Mouse (Mus musculus) G1E (cell line): Measurements from ENCODE around the gene Hoxd3. TPM values are rescaled to one million over a fixed set of nuclear protein-coding genes. Genes with fewer than 3 reads are reported as not detected.

Experiments
- ATAC-seq: 2 replicates; pipeline ENCODE4 v1.8.0; 2016; ENCODE audit warnings: mild to moderate bottlenecking; ENCODE audit not compliant: insufficient number of reproducible peaks, poor library complexity, low FRiP score, severe bottlenecking; ENCODE audit errors: extremely low read depth
- DNase-seq: peaks from one replicate; pipeline ENCODE4 v3.0.0; 2012; ENCODE audit warnings: low spot score
- H3K27me3 ChIP-seq: 2 replicates; pipeline ENCODE4 v1.6.1; 2012; ENCODE audit warnings: mild to moderate bottlenecking, low read length, inconsistent platforms; ENCODE audit not compliant: insufficient read depth
- H3K36me3 ChIP-seq: replicated peaks from 2 replicates; pipeline ENCODE3; 2012; ENCODE audit warnings: mild to moderate bottlenecking, inconsistent platforms
- H3K4me1 ChIP-seq: 2 replicates; pipeline ENCODE4 v1.6.1; 2012; ENCODE audit warnings: low read depth, low read length, inconsistent platforms, mixed read lengths; ENCODE audit not compliant: insufficient read depth
- H3K4me3 ChIP-seq: 2 replicates; pipeline ENCODE4 v1.5.1; 2012; ENCODE audit warnings: low read depth, mild to moderate bottlenecking, inconsistent platforms, low read length, moderate library complexity, mixed read lengths
- H3K9me3 ChIP-seq: replicated peaks from 2 replicates; pipeline ENCODE4 v1.6.1; 2012; ENCODE audit warnings: inconsistent platforms
- CTCF ChIP-seq: IDR thresholded peaks from 2 replicates; pipeline ENCODE4 v1.5.1; 2012; ENCODE audit warnings: low read depth, low read length, inconsistent platforms, mixed read lengths
- GATA1 ChIP-seq: IDR thresholded peaks from 2 replicates; pipeline ENCODE4 v1.6.1; 2012; ENCODE audit warnings: borderline replicate concordance, low read length, inconsistent platforms, mixed read lengths
- GATA2 ChIP-seq: IDR thresholded peaks from 2 replicates; pipeline ENCODE4 v1.6.1; 2012; ENCODE audit warnings: low read depth, low read length, inconsistent platforms, borderline replicate concordance
- POLR2AphosphoS5 ChIP-seq: IDR thresholded peaks from 2 replicates; pipeline ENCODE4 v1.6.1; 2012; ENCODE audit warnings: low read depth, low read length, inconsistent platforms; ENCODE audit not compliant: insufficient replicate concordance
- TAL1 ChIP-seq: conservative IDR thresholded peaks from 2 replicates; pipeline ENCODE4 v1.6.1; 2012; ENCODE audit warnings: low read depth, low read length, inconsistent platforms, mixed read lengths
- polyA plus RNA-seq: library from polyadenylated mRNA; stranded (reverse); fragments of >175 nt; gene quantifications from 2 replicates; pipeline ENCODE4 v1.2.3, GENCODE M21; 2012
- total RNA-seq, 2 experiments: library from RNA; stranded (forward) in 1 of 2; stranded (reverse) in 1 of 2; fragments of 200-1000 nt in 1 of 2; fragments of >200 nt in 1 of 2; fragmentation: Nextera tagmentation in 1 of 2; gene quantifications; 2 replicates each; pipeline ENCODE4 v1.2.3; 2014 to 2017

The Hoxd3 gene
- total and polyA plus RNA-seq, 3 experiments, result 0.17 to 0.75 (median 0.22) TPM

- H3K4me3 ChIP-seq, result no peak overlapping the region
- no peaks in the 10 kb centered on the region for H3K36me3 ChIP-seq
- H3K27me3 ChIP-seq, result peaks cover 54% of the 10 kb centered on the region
- H3K4me1 ChIP-seq, result no peaks in the 10 kb centered on the region
- peaks cover 4% of the 10 kb centered on the region for H3K9me3 ChIP-seq
- ATAC-seq (no peak), DNase-seq (no peak)
- TF ChIP-seq GATA1, result no peak
- TF ChIP-seq CTCF, result no peak
- TF ChIP-seq GATA2, result no peak
Measured at GRCm38 (mm10) chr2:74687698-74688555, 23.8 kb upstream of the Hoxd3 start.

GRCm38 (mm10) chr2:74688795-74689573 is 22.7 kb upstream of the Hoxd3 start:
- ATAC-seq, result no peak
- Histone ChIP-seq H3K27me3 (peaks cover 57% of the 10 kb centered on the region), H3K36me3 (no peaks in the 10 kb centered on the region), H3K4me3 (no peak overlapping the region), H3K4me1 (no peaks in the 10 kb centered on the region), H3K9me3 (no peaks in the 10 kb centered on the region)
- TF ChIP-seq TAL1 (no peak), POLR2AphosphoS5 (no peak), GATA2 (no peak), GATA1 (no peak), CTCF (no peak)
- no peak for DNase-seq

- no peak for TF ChIP-seq GATA2
- TF ChIP-seq CTCF, result no peak
- no peak for TF ChIP-seq TAL1
- TF ChIP-seq GATA1, result no peak
- Histone ChIP-seq H3K27me3 (peaks cover 54% of the 10 kb centered on the region), H3K9me3 (no peaks in the 10 kb centered on the region), H3K36me3 (no peaks in the 10 kb centered on the region), H3K4me1 (no peaks in the 10 kb centered on the region), H3K4me3 (no peak overlapping the region)
- DNase-seq (no peak), ATAC-seq (no peak)
Measured at GRCm38 (mm10) chr2:74689574-74690337, 22.0 kb upstream of the Hoxd3 start.

- H3K4me1 ChIP-seq, result no peaks in the 10 kb centered on the region
- H3K27me3 ChIP-seq, result peaks cover 54% of the 10 kb centered on the region
- no peaks in the 10 kb centered on the region for H3K9me3 ChIP-seq
- no peak for DNase-seq
- no peak for ATAC-seq
- H3K36me3 ChIP-seq, result no peaks in the 10 kb centered on the region
- no peak overlapping the region for H3K4me3 ChIP-seq
- TF ChIP-seq CTCF, result no peak
- TF ChIP-seq POLR2AphosphoS5, result no peak
- TF ChIP-seq GATA1, result no peak
- no peak for TF ChIP-seq GATA2
- no peak for TF ChIP-seq TAL1
Measured at GRCm38 (mm10) chr2:74690338-74690716, 21.4 kb upstream of the Hoxd3 start.

- TF ChIP-seq GATA1 (no peak), GATA2 (no peak), CTCF (no peak), POLR2AphosphoS5 (no peak), TAL1 (no peak)
- H3K4me3 ChIP-seq, result no peak within 1 kb of the TSS
- no peaks in the 10 kb centered on the region for H3K9me3 ChIP-seq
- ATAC-seq, result no peak
- no peaks in the 10 kb centered on the region for H3K36me3 ChIP-seq
- DNase-seq, result no peak
- no peaks in the 10 kb centered on the region for H3K4me1 ChIP-seq
- H3K27me3 ChIP-seq, result peaks cover 54% of the 10 kb centered on the region
Measured at GRCm38 (mm10) chr2:74691022-74691951, 20.4 kb upstream of the Hoxd3 start, which contains the start of gene Hoxd10. TSS of gene Hoxd10 (plus strand) at chr2:74691924.
